Mouse (Mus musculus) erythroblast, adult 5-6 weeks (primary cell): ENCODE results near the gene Slc35g2. TPM values are rescaled to one million over a fixed set of nuclear protein-coding genes. Genes with fewer than 3 reads are reported as not detected.

ENCODE experiments used
- ATAC-seq: replicated peaks from 2 replicates; pipeline ENCODE4 v1.8.0; 2016; ENCODE audit warnings: moderate number of reproducible peaks, mild to moderate bottlenecking, moderate TSS enrichment, inconsistent platforms; ENCODE audit not compliant: poor library complexity, low FRiP score, severe bottlenecking
- total RNA-seq, 2 experiments: library from RNA; stranded (forward) in 1 of 2; stranded (reverse) in 1 of 2; fragments of 150-400 nt in 1 of 2; fragments of 200-764, 138-1000 nt in 1 of 2; gene quantifications; 2 replicates each; pipeline versions ENCODE4 v1.2.3 to v1.2.4; 2015 to 2017; ENCODE audit warnings: low replicate concordance in 2 of 2

Gene Slc35g2
- total RNA-seq, 2 experiments from 2014 or later, result not detected

DNA sequence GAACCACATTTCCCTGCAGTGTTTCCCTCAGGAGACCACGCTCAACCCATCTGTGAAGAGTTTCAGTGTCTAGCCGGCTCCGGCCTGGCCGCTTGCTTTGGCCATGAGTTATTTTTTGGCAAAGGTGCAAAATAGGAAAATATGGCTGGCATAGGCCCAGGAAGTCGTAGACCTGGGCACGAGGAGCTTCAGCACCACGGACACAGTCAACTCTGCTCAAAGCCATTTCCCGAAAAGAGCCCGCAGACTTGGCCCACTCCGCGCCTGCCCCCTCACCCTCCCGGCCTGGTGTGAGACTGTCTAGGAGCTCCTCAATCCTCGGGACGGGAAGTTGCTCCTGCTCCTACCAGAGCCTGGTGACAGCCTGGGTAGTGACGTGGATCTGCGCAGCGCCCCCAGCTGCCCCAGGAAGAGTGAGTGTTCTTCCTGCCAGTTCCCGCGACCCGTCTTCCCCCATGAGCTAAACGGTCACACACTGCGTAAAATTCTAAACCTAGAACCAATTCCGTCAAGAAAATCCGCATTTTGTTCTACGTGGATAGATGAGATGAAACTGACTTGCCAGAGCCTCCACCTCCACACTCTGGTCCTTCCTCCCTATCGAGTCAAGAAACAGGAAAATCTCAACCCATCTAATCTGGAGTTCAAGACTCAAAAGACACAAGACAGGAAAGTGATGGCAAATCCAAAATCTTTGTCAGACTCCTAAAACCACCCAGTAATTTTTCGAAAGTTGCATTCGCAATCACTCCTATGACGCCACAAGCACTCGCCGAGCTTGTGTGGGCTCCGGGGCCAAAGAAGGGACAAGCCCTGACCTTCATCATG lies 878 bp downstream of the Slc35g2 start:
- ATAC-seq, result no peak

DNA sequence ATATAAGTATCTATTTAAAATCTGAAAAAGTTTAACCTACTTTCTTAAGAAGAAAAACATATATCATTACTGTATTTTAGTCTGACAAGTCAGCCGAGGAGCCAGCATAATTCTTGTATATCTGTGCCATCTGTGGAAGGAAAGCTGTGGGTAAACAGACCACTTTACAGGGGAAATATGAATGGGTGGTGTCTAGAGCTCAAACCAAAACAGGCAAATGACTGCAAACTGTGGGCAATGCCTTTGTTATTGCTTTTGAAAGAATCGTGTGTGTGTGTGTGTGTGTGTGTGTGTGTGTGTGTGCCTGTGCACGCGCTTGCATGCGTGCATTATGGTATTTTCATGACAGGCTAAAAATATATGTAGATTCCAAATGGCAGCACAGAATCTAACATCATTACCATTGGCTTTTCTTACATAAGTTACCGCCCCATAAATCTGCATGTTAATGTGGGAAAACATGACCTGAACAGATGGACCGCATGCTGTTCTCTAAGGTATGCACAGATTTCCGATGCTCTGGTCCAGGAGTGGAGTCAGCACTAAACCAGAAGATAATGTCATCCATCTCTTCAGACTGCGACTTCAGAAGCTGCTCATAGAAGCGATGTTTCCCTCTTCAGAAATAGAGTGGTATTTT lies 10.5 kb downstream of the Slc35g2 start:
- ATAC-seq, result no peak

DNA sequence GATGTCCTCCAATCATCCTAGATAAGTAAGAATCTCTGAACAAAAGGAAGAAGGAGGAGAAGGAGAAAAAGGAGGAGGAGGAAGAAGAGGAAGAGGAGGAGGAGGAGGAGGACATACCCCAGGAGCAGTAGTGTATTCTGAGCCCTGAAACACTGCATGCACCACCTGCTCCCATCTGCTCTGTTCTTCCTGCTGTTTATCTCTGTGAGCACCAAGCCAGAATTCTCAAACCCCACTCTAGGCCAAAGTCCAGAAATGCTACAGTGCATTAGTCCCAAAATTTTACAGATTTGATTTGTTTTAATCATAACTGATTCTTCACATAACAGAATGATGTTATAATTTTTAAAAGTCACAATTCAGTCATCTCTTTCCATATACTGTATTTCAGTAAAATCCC lies 11.9 kb downstream of the Slc35g2 start:
- no peak for ATAC-seq

DNA sequence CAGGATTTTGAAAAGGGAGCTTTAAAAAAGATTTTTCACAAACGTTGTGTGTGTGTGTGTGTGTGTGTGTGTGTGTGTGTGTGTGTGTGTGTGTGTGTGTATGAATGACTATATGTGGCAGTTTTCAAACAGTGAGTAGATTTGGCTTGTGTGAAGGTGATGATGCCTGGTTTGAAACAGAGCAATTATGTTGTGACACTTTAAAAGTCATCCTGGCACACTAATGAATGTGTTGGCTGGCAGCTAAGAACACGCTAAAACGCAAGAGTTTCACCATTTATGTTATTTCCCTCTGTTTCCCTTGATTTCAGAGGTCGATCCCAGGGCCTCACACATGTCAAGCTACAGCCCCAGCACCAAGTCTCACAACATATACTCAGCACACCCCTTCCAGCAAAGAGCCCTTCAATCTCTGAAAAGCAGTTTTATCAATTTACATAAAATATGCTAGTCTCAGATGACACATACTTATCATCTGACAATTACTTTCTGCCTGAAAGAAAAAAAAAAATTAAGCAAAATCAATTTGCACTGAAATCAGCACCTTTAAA lies 12.8 kb downstream of the Slc35g2 start:
- ATAC-seq, result no peak

DNA sequence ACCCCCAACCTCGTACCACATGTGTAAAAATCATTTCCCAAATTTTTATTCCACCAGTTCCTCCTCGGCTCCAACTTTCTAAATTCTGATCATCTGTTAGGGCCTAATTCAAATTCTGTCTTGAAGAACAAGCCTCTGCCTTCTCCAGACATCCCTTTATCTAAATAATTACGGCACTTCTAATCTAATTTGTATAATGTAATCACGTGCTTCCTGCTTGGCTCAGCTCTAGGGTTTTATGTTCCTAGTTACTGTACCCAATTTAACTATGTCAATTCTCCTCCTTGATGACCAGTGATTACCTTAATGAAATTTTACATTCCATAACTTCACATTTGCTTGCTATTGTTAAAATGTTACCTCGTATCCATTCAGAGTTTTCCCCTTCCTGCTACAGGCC lies 15.2 kb downstream of the Slc35g2 start:
- no peak for ATAC-seq

DNA sequence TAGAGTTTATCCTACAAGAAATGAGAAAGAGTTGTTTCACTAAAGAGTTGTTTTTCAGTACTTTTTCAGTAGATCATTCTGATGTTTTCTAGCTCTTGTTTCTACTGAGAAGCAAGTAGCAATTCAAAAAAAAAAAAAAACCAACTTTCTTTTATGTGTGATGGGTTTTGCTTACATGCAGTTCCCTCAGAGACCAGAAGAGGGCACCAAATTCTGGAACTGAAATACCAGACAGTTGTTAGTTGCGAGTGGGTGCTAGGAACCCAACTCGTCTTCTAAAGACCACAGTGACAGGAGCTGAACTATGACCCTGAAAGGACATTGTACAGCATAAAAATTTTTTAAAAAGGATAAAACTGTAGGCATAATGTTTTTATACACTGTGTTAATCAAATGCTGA lies 22.6 kb downstream of the Slc35g2 start:
- ATAC-seq, result no peak

DNA sequence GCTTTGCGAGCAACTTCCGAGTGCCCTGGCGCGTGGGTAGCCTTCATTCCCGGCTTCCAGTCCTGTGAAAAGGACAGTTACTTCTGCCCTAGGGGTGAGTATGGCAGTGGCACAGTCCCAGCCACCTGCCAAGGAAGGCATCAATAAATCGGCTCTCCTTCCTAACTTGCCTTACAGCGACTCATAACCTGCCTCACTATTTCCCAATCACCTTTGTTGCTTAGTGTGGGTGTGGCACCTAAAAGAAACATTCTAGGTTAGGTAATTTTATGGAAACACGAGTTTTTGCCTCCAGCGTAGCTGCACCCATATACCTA lies 24.3 kb downstream of the Slc35g2 start:
- ATAC-seq, result peak; percentile 42

DNA sequence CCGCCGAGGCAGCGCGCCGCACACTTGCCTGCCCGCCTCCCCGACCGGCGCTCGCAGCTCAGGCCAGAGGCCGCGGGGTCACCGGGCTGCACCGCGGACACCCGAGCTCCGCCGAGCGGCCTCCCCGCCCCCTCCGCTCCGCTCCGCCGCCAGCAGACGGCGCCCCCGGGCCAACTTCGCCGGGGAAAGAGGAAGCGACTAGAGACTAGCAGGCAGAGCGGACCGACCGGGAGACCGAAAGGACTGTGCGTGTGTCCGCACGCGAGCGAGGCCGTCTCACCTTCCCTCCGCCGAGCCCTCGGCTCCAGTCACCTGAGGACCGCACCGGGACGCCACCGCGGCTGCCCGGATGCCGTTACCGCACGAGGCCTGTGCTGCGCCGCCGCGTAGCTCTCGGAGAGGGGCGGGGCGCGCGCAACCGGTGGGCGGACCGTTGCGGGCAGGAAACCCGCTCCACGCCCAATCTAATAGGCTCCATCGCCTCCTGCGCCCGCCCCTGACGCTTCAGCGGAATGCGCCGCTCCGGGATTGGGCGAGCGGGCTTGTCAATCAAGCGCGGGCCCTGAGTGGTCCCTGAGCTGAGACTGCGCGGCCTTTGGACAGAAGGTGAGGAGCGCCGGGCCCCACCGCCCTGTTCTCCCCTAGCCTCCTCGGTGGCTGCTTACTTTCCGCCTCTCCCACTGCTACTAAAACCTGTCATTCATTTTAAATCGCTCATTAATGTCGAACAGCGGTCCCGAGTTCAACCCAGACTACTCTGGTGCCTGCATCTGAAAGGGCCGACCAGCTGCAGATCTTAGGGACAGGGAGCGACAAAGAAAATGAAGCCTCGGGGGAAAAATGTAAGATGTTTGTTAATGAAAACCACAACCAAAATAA lies 24.9 kb downstream of the Slc35g2 start, which contains the start of gene Nck1:
TSS of gene Nck1 (minus strand) at position 420 of the 879 bp plus-strand sequence.
- ATAC-seq, result peak; percentile 98

DNA sequence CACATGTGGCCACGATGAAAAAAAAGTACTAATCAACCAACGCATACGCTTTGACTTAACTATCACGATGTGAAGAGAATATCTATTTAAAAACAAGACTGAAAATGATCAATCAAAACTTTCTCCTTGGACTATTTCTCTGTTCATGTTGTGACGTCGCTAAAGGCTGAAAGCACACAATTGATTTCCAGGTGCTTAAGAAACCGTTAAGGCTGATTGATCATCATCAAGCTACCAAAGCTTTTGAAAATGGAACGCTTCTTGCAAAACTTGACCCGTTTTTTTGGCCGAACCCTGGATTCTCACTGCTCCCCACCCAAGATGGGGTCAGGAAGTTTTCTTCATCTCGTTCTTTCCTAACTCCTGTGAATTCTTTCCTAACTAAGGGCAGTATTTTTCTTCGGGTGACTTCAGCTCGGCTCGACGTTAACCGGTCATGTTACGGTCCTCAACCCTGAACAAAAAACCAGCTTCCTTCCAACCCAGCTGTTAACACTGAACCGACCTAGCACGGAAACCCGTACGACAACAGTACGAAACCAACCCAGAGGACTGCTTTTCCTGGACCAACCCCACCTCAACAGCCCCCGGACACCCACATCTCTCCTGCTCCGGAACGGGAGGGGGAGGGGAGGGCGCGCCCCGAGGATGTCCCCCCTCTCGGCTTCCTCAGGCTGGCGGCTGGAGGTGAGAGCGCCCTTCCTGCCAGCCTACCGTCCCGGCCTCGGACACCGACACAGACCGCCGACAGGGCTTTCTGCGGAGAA lies 25.8 kb downstream of the Slc35g2 start:
- ATAC-seq, result peak; percentile 5; the same call in 1 of the 2 replicates

DNA sequence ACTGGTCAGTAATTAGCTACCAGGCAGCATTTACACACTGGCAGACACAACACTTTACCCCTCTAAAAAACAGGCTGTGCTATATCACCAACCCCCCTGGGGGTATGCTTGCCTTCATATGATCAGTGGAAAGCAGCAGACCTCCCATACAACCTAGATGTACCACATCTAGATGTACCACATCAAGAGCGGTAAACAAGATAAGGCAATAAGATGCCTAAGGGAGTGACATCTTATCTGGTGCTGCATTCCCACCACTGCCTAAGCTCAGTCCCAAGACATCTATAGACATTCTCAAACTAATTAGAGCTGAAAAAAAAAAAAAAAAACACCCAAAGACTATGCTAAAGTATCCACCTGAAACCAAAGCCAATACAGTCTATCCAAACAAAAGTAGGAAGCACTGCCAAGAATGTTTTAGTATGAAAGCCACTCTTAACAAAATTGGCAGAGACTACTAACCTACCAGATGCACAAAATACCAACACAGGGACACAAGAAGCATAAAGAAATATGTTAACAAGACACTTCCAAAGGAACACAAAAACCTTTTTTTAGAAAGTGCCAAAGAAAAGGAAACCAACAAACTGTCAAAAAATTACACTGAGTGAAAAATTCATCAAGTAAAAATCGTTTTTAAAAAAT lies 35.1 kb downstream of the Slc35g2 start:
- no peak; the same call in 1 of the 2 replicates for ATAC-seq

DNA sequence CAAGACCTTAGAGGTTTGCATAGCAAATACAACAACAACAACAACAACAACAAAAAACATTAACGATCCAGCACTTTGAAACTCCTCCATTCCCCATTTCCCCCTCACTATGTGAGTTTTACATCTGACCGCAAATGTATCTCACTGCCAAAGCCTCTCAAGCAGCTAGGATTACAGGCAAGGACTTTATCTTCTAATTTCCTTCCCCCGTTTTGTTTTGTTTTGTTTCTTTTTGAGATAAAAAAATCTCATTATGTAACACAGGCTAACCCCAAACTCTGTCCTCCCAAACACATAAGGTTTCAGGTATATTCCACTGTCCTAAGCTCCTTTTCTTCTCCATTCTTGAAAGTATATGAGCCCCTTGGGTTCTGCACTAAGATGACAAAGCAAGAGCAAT lies 36.2 kb downstream of the Slc35g2 start:
- ATAC-seq, result no peak

DNA sequence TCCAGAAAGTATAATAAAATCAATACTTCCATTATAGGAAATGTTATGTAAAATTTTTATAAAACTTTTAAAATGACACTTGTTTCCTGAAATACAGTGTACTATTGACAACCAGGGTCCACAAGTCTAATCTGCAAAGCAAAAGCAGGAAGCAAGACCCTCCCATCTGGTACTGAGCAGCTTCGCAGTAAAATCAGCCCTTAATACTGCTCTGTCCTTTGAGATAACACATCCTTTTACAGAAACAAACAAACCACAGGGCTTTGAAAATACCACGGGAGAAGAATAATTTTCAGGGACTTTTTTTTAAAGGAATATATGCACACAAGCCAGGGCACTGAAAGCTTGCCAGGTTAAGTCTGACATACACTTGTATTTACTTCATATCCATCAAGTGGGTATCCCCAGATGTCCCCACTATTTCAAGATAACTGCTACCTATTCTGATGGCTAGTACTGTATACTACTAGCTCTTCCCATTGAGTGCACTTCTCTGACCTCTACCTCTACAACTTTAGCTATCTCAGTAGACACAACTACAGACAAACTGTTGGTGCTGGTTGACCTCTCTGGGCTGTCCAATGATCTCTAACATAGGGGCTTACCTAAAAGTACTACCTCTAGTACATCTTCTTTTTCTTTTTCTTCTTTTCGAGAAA lies 37.9 kb downstream of the Slc35g2 start:
- ATAC-seq, result no peak

DNA sequence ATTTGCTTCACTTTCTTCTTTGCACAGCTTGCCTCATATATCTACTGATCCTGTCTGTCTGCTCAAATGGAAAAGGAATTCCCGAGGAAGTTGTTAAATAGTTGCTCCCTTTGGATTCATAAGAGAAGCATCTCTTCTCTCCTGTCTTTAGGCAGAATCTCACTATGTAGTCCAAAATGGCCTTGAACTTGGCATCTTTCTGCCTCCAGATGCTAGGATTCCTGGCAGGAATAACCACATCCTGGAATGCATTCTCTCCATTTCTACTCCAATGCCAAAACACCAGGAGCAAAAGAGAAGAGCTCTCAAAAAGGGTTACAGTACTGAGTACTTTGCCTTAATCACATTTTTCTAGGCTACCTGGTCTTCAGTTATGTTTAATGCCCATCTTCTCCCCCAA lies 39.6 kb downstream of the Slc35g2 start:
- no peak for ATAC-seq

DNA sequence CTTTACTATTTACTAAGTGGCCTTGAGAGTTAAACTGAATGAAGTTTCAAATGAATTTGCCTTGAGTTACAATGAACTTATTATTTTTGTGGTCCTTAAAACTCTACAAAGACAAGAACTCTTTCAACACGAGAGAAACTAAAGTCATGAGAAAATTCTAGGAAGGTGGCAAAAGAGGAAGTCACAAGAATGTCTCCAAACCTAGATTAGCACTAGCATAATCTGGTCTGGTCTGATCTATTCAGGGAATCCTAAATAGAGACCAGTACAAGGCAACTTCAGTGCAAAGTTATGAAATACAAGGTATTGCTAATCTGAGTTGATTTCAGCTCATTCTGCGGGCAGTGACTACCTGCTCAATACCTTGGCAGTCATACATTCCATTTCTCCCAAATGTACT lies 45.7 kb downstream of the Slc35g2 start:
- ATAC-seq, result no peak

DNA sequence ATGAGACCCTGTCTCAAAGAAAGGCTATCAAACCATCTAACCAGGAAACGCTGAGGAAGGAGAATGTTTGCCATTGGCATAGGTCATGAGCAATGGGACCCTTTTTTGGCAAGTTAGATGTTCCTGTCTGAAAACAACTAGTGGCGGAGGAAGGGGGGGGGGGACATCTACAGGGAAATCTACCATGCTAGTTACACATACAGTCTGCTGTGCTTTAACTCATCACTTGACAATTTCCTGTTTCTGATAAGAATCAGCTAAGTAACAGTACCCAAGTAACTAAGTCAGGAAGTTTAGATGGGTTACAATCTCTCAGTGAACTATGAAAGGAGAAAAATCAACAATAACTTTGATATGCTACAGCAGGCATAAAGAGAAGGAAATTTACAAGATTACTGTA lies 48.9 kb downstream of the Slc35g2 start:
- no peak for ATAC-seq

DNA sequence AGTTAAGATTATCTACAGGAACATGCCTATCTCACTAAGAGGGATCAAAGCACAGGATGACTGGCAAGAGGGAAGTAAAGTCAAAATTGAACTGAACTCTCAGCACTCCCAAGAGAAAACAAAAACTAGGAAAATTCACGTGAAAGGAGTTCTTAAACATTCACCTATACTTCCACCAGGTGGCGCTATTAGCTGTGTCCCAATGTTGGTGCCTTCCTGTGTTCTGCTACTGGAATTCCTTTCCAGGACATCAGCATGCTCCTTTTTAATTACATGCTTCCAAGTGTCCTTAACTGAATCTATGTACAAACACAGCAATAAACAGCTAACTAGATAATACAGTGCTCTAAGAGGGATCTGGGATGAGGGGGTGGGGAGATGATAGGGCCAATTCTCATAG lies 50.3 kb downstream of the Slc35g2 start:
- ATAC-seq, result peak; percentile 88

DNA sequence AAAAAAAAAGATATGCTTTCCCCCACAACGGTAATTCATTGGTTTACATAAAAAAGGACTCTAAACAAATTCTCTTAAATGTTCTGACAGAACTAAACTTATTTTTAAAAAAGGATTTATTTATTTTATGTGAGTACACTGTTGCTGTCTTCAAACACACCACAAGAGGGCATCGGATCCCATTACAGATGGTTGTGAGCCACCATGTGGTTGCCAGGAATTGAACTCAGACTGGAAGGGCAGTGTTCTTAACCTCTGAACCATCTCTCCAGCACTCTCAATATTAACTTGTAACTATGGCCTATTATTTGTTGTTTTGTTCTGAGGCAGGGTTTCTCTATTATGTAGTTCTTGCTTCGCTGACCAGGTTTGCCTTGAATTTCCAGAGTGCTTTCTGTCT lies 50.9 kb downstream of the Slc35g2 start:
- ATAC-seq, result no peak

DNA sequence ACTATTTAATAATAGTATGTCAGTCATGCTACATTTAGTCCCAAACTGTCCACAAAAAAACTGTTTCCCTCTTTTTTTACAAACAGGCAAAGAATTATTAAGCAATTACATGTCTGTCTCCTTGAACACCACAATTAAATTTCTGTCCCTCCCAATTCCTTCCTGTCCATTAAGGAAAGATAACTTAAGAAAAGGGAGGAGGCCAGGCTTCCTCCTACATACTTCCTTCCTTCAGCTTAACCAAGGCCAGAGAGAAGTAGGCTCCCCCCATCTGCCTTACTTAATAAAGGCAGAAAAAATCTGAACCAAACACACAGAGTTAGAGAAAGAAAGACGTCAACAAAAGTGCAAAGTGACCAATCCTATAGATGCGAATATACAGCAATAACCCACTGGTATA lies 63.3 kb downstream of the Slc35g2 start:
- ATAC-seq, result no peak

DNA sequence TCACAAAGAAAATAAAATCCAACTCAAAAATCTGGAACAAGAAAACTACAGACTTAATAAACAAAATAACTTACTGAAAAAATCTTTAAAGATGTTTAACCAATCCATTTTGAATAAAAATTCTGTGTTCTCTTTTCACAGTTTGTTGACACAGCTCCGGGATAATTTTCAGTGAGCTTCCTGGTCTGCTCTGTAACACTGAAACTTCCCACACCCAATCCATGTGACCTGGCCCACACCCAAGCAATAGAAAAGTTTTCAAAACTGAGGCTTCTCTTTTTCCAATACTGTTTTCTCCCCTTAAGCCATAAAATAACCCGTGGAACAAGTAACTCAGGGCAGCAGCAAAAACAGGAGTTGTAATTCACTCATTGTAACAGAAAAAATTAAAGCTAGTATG lies 64.2 kb downstream of the Slc35g2 start:
- no peak for ATAC-seq
